Mouse (Mus musculus): ENCODE data around the gene Specc1l.
"Not testable (repeated sequence)": the region's sequence is repeated elsewhere in the genome, so short reads cannot be mapped to it uniquely, and the experiment has no call there.

Specc1l gene

DNA sequence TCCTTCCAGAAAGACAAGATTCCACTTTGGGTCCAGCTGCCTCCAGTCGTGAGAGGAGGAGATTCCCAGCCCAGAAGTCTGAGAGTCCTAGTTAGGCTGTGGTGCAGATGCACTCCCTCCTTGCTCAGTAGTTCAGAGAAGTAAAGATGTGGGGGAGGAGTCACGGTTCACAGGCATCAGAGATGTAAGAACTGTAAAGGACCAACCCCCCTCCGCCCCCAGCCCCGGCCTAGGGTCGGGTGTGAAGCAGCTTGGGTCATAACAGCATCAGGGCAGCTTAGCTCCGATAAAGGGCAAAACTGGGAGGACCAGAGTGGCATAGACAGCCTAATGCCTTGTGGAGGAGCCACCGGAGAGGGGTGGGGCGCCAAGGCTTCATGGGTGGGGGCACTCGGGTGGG is 104.6 kb downstream of the Specc1l start:
- no peak for DNase-seq (ENCODE audit: low spot score)

DNA sequence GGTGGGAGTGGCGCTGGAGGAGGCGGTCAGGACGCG is 104.8 kb downstream of the Specc1l start, which contains the start of gene Adora2a:
TSS of gene Adora2a (plus strand) at position 6 of the 36 bp plus-strand sequence.
- DNase-seq (ENCODE audit: low spot score): no peak

DNA sequence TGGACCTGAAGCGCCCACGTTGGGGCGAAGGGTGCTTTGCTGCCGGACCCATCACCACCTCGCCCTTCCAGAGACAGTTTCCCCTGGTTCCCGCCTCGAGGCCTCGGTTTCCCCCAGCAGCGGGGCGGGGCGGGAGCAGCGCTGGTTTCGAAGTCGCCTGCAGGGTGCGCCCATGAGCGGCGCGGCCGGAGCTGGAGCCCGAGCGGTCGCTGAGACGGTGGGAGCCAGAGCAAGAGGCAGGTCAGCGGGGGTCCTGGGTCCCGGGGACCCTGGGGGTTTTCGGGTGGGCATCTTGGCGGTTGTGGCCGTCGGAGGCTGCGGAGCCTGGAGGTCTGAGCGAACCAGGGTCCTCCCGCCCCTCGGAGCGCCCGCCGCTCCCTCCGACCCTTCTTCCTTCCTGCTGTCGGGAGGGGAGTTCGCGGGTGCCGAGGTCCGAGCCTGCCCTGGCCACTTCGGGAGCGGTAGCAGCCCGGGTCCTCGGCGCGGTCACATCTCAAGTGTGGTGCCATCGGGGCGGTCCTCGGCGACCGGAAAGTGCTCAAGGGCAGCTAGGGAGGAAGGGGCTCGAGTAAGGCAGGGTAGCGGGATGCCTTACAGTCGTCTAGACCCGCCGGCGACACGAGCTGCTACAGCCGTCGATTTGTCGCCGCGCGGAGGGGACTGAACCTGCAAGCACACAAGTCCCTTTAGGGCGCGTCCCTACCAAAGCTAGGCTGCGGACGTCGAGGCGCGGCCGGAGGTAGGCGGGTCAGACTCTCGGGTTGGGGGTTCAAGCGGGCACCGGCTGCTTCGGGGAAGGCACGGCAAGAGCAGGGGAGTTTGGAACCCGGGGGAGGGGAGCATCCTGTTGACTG is 105.3 kb downstream of the Specc1l start:
- peak; percentile 61 for DNase-seq (ENCODE audit: low spot score)

DNA sequence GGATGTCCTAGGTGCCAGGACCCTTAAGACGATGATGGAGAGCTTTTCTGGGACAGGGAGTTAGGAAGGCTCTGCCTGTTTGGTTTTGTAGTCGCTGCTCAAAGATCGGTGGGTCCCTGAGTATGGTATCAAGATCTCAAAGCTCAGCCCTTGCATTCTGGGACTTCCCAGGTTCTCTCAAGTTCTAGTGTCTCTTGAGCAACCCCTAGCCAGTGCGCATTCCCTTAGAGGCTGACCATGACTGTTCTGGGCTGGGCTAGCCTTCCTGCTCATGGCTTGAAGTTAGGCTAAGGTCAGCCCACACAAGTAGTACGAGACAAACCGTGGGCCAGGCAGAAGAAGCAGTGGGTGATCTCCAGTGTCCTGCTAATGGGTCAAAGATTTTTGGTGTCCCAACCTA is 106.3 kb downstream of the Specc1l start:
- DNase-seq (ENCODE audit: low spot score): no peak

DNA sequence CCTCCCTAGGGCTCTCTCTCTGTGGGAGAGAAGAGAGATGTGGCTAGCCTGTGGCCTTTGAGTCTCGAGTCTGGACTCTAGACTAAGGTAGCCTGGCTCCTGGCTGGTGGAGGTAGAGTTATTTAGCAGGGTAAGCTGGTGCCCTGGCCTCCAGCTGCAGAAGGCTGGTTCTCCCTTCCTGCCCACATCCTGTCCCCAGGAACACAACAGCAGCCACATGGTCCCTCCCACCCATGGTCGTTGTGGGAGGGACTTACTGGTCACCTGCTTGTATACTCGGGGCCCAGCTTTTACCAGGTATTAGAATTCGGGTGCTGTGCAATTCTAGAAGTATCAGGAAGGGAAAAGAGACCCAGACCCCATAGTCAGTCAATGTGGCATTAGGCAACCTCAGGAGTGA is 108.4 kb downstream of the Specc1l start:
- no peak for DNase-seq (ENCODE audit: low spot score)

DNA sequence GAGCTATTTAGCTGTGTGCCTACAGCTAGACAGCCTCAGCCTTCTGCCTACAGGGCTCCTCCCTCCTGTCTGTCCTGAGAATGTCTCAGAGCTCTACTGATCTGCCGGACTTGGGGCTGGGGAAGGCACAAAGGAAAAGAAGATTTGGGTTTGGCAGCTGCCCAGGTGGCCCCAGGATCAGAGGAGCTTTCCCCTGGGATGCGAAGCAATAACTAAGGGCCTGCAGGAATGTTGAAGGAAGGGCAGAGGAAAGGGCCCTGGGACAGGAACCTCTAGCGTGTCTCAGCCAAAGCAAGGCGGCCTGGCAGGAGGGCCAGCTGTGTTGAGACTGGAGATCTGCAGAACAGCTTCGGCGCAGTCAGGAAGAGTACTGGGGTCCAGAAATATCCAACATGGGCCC is 111.1 kb downstream of the Specc1l start:
- no peak for DNase-seq (ENCODE audit: low spot score)

DNA sequence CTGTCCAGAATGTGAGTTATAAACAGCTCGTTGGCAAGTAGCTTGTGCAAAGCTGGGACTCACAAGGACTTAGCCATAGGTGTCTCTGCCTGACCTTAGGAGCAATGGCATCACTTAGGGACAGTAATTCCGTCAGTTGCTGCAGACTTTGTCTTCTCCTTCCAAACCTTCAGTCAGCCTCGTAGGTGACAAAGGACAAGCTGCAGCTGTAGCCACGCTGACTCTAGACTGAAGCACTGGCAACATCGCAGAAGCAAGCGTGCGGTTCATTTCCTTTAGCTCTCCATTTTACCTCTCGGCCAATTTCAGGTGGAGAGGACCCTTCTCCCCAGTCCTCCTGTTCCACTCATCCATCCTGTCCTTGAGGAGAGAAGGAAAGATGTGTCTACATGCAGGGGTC is 112.1 kb downstream of the Specc1l start:
- DNase-seq (ENCODE audit: low spot score): no peak

DNA sequence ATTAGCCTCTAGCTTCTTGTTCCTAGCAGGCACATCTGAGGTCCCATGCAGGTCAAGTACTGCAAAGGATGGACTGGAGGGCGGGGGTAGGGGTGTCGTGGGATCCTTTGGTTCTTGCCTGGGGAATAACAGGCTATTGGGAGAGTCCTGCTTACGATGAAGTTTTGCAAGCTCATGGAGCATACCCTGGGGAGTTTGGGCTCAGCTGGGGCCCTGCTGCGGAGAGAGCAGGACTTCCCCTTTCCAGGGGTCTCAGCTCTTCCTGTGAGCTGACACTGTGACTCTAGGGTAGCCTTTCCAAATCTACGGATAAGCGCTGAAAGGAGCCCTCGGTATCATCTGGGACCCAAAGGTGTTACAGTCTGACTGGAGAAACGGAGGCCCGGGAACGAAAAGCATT is 112.5 kb downstream of the Specc1l start:
- DNase-seq (ENCODE audit: low spot score): no peak

DNA sequence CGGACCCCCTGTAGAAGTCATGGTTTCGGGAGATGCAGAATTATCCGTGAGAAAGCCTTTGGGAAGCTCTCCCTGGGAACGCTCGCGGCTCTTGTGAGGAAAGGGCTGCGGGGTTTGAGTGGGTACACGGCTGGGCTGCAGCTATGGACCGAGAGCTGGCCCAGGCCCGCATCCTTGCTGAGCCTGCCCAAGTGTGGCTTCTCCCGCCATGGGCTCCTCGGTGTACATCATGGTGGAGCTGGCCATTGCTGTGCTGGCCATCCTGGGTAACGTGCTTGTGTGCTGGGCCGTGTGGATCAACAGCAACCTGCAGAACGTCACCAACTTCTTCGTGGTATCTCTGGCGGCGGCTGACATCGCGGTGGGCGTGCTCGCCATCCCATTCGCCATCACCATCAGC is 113.9 kb downstream of the Specc1l start:
- DNase-seq (ENCODE audit: low spot score): no peak

DNA sequence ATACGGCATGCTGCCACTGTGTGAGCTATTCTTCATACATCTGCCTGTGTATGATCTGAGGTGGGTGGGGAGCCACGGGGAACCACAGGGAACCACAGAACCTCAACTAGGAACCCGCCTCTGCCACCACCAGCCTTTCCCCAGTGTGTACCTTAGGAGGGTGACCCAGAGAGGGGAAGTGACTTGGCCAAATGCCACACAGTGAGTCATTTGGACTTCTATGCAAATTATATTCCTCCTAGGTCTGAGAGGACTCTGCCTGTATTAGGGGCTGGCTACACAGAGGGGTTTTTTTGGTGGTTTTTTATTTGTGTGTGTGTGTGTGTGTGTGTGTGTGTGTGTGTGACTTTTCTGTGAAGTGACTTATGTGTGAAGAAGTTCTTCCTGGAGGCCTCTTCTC is 114.7 kb downstream of the Specc1l start:
- DNase-seq (ENCODE audit: low spot score): no peak

DNA sequence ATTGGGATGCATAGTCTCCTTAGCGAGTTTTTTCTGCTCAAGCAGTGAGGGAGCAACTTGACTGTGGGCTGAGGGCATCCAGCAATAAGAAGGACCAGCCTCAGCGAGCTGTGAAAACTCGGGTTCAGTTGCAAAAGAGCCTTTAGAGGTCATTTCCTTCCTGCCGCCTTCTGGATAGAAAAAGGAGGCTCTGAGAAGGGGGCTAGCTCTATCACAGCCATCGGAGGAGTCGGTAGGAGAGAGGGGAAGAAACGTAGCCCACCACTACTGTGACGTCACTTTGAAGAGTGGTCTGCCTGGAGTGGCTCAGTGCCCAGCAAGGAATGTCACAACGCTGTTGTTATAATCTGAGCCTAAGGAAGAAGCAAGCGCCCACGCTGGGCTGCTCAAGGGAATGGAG is 115.2 kb downstream of the Specc1l start:
- DNase-seq (ENCODE audit: low spot score): no peak

DNA sequence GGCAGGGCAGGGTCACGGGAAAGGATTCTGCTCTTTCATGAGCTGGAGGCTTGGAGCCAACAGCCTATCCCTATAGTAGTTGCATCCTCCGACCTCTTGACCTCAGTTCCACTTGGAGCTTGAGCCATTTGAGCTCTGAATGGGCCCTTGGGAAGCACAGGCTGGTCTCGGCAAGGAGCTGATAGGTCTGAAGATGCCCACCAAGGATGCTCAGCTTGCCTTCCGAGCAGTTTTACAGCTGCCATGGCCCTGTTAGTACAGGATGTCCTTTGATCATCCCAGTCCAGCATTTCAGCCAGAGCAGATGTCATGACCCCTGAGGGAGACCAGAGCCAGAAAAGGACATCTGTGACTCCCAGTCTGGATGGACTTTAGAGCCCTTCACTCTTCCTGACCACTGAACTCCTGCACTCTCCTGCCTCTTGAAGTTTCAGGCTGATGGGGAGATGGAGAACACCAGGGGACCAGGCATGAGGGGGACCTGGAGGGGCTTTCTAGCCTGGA is 116.4 kb downstream of the Specc1l start:
- DNase-seq (ENCODE audit: low spot score): no peak

DNA sequence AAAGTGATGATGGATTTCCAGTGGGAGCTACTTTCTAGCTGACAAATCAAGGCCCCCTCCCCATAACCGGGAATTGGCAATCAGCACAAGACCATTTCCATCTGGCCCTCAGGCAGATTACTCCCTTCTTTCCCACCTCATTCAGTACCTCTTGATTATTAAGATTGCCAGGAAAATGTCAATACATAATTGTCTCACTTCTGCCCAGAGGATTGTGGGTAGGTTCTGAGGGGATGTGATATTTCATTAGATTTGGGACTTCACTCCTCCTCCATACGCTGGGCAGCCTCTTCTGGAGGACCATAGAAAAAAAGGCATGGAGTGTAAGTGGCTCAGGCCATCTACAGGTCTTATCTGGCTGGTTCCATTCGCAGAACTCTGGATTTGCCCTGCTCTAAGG is 120.4 kb downstream of the Specc1l start:
- DNase-seq (ENCODE audit: low spot score): no peak

DNA sequence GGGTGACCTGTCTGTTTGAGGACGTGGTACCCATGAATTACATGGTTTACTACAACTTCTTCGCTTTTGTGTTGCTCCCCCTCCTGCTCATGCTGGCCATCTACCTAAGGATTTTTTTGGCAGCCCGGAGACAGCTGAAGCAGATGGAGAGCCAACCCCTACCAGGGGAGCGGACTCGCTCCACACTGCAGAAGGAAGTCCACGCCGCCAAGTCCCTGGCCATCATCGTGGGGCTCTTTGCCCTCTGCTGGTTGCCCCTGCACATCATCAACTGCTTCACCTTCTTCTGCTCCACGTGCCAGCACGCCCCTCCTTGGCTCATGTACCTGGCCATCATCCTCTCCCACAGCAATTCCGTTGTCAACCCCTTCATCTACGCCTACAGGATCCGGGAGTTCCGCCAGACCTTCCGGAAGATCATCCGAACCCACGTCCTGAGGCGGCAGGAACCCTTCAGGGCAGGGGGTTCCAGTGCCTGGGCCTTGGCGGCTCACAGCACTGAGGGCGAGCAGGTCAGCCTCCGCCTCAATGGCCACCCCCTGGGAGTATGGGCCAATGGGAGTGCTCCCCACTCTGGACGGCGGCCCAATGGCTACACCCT is 121.4 kb downstream of the Specc1l start:
- no peak for DNase-seq (ENCODE audit: low spot score)

DNA sequence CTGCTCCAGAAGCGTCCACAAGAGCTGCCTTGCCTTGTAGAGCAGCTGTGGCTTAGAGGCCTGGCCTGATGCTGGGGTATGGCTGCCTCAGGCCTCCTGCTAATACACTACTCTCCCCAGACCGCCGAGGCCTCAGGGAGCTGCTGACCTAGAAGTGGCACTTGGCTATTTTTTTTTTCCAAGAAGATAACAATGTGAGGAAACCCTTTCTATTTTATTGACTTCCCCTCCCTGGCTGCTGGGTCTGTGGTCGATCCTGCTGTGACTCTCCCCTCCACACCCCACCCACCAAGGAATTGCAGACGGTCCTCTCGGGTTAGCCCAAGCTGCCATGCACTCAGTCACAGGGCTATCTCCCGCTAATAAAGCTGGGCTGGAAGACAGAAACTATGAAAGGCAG is 122.3 kb downstream of the Specc1l start:
- no peak for DNase-seq (ENCODE audit: low spot score)

DNA sequence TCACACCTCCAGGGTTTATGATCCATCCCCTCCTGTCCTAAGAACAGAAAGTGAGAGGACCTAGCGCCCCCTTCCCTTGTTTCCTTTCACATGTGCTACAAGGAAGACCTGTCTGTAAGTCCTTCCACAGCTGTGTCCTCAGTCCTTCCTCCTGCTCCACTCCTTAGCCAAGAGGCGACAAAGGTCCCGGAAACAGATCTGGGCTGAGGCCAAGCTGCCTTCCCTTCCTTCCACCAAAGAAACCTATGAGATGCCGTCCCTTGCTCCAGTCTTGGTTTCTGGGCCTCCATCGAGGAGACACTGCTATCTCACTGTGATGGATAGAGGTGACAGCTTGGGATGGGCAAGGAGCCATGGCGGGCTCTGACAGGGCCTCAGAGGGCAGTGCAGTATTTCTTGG is 123.2 kb downstream of the Specc1l start:
- no peak for DNase-seq (ENCODE audit: low spot score)

DNA sequence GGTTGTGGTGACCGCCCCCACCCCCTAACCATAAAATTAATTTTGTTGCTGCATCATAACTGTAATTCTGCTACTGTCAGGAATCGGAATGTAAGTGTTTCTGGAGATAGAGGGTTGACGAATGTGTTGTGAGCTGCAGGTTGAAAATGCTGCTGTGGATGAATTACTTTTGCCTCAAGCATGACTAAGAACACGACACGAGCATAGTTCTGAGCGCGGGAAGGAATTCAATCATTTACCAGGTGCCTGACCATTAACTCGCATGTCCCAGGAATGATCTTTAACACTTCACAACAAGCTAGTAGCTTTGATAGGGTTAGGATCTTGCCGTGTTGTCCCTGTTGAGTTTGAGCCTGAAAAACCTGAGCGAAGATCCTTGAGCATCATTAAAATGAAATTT is 125.4 kb downstream of the Specc1l start:
- no peak for DNase-seq (ENCODE audit: low spot score)

DNA sequence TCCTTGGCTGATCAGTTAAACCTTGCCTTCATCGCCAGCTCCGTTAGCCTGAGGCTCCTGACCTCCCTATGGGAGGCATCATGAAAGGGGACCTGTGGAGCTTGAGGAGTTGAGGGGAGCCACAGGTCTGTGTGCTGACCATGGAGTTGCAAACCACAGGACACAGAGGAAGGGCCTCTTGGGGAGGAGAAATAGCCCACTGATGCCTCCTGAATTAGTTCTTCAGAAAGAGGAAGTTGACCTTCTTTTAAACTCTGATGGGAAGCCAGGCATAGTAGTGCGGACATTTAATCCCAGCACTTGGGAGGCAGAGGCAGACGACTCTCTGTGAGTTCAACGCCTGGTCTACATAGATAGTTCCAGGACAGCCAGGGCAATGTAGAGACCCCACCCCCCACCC is 127.0 kb downstream of the Specc1l start:
- DNase-seq (ENCODE audit: low spot score): no peak

DNA sequence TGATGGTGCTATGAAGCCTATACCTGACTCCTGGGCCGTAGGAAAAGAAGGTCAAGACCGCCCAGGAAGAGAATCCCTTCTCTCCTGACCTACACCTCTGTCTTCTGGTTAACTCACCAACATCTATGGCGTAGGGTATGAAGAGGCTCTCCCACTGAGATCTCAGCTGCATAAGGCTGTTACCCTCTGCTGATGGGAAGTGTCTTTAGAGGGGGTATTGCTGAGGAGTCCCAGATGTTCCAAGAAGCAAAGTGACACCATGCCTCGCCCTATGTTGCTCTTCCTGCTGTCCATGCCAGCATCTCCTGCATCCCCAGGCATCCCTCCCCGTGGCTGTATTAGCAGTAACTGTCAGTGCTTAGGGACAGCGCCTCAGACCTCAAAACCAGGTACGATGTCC is 127.5 kb downstream of the Specc1l start:
- no peak for DNase-seq (ENCODE audit: low spot score)

DNA sequence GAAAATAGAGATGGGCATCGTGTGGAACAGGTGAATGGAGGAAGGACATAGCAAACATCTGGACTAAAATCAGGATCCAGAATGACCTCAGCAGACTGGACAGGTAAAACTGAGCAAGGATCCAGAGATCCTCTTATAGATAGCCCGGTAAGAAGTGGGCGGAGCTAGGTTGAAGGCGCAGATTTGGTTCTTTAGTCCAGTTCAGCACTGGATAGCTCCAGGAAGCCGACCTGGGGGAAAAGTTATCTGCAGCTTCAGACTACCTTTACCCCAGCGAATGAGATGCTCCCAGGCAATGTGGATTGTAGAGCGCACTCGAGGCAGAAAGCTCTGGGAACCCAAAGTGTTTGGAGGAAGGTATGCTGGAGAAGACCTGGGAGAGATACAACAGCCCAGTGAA is 130.1 kb downstream of the Specc1l start:
- no peak for DNase-seq (ENCODE audit: low spot score)

DNA sequence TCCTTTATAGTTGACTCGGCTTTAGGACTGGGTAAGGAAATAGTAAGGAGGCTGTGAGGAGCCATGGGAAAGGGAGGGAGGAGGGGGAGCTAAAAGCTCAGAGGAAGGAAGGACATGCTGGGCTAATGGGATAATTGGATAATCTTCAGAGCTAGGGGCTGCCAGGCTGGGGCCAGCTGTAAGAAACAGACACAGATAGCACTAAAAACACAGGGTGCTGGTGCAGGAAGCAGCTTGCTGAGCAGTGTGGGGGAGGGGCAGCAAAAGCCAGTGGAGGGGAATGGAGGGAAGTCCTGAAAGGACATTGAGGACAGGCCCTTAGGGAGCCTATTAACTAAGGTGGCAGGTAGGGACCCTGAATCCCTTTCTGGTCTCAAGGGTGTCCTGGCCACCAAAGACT is 132.7 kb downstream of the Specc1l start:
- not testable (repeated sequence) for DNase-seq (ENCODE audit: low spot score)

DNA sequence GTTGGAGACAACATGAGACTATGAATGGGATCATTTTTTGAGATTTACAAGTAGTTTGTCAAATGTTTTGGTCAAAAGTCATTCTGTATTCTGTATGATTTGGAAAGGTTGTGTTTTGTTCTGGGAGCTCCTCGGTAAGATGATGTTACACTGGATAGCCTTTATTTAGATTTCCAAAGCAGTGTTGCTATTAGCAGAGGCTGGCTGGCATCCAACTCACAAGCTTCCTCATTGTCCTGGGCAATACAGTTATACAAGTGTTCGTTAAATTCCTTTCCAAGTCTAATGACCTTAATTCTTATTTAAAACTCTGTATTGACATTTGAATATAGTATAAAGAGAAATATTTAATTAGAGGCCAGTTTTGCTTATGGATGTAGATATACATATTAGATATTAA is 133.4 kb downstream of the Specc1l start:
- no peak for DNase-seq (ENCODE audit: low spot score)

DNA sequence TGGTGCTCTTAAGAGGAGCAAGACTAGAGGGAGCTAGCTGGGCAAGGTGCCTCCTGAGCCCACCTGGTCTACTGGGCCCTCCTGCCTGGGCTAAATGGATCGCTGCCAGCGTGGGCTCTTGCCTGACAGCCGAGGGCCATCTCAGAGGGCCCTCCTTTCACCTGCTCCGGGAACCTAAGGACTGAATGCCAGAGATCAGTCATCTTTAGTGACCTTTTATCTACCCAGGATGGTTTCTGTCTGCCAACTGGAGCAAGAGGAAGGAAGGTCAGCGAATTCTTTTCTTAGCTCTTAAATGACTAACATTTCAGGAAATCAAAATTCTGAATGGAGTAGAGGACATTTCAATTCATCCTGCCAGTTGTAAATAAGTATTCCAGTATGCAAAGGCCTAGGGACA is 138.7 kb downstream of the Specc1l start:
- no peak for DNase-seq (ENCODE audit: low spot score)

DNA sequence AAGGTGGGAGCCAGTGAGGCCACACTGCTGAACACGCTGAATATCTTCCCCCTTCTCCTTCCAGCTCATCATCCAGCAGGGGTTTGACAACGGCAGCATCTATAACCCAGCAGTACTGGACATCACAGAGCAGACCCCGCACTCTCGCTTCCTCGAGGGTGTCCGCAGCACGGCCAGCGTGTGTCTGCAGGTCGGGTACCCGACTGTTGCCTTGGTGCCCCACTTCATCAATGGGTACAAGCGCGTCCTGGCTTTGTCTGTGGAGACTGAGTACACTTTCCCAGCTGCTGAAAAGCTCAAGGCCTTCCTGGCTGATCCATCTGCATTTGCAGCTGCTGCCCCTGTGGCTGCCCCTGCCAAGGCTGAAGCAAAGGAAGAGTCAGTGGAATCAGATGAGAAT is 140.7 kb downstream of the Specc1l start:
- DNase-seq (ENCODE audit: low spot score): no peak

Data from testis, postnatal 14 days (tissue).